Mouse (Mus musculus): ENCODE measurements at regions not wholly inside any gene's neighbourhood (a gene's known extent, or its start where the extent isn't known, plus 50 kb on each side); places are given as distances from the start of the nearest gene placed in this dataset.

- ATAC-seq = peak; percentile 28
Measured at GRCm38 (mm10) chr7:73637101-73637809, 95.6 kb upstream of the Chd2 start.

DNA sequence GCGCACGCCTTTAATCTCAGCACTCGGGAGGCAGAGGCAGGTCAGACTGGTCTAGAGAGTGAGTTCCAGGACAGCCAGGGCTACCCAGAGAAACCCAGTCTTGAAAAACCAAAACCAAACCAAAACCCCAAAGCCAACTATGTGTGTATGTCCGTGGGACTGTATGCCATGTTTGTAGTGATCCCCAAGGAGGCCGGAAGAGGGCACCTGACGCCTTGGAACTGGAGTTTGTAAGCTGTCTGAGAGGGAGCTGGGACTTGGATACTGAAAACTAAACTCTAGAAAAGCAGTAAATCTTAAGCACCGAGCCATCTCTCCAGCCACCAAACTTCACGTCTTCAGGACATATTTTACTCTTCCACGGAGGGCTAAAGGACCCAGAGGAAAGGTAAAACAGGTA lies 93.8 kb upstream of the Chd2 start:
- no peak for ATAC-seq

- ATAC-seq = no peak
Measured at GRCm38 (mm10) chr7:73630790-73631189, 89.2 kb upstream of the Chd2 start.

GRCm38 (mm10) chr7:73629182-73629581 lies 87.6 kb upstream of the Chd2 start:
- ATAC-seq = no peak

DNA sequence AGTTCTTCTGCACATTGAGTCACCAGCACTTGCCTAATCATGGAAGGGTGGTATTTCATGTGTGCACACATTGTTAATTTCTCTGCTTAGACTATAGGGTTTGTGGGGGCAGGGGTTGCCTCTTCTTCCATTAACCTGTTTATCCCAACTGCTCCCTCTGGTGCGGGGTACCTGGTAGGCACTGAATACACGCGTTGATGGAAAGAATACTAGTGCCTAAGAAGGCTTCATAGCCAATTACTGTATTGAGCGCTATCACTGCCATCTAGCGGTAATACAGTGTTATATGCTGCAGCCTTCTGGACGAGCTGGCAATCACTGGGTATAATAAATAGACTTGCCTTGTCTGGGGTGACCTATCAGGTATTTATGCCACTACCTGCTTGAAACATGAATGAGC lies 86.4 kb upstream of the Chd2 start:
- peak; percentile 99 for ATAC-seq

DNA sequence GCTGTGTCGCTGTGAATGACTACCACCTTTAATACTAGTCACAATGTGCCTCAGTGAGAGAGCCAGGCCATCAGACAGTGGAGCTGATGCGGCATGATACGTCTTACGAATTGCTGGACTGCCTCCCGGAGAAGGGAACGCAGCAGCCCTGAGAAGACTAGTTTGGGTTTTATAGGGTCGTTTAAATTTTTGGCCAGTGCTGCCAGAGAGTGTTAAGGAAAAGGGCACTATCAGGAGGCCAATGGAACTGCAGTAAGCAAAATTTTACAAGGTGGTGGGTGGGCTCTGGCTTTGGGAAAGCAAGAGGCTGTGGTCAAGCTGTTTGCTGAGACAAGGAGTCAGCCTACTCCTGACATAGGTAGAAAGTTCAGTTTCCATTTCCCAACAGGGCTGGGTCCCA lies 84.7 kb upstream of the Chd2 start:
- no peak for ATAC-seq

DNA sequence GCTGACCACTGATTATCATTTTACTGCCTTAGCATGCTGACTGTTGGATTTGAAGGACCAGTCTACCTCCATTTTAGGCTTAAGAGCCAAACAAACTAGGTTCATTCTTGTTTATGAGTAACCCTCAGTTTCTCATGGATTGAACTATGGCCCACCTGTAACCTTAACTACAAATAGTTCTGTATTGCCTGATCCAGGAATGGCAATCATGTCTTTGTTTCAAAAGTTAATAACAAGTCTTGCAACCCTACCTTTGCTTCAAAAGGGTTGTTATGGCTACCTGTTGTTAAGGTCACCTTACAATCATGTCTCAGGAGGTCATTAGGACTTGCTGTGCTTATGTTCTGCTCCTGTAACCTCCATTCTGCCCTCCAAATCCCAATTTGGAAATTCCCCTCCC lies 84.0 kb upstream of the Chd2 start:
- ATAC-seq = no peak

DNA sequence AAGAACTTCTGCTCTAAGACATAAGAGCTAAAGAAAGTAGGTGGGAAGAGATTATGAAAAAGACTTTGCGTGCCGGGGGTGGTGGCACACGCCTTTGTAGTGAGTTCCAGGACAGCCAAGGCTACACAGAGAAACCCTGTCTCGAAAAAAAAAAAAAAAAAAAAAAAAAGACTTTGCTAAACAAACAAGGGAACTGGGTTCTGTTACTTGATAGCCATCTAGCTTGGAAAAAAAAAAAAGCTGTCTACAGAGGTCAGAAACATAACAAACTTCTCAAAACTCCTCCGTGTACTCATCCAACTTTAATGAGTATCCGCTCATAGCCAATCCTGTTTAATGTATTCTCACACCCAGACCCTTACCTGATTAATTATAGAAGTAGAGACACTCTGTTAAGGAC lies 83.4 kb upstream of the Chd2 start:
- ATAC-seq = no peak

DNA sequence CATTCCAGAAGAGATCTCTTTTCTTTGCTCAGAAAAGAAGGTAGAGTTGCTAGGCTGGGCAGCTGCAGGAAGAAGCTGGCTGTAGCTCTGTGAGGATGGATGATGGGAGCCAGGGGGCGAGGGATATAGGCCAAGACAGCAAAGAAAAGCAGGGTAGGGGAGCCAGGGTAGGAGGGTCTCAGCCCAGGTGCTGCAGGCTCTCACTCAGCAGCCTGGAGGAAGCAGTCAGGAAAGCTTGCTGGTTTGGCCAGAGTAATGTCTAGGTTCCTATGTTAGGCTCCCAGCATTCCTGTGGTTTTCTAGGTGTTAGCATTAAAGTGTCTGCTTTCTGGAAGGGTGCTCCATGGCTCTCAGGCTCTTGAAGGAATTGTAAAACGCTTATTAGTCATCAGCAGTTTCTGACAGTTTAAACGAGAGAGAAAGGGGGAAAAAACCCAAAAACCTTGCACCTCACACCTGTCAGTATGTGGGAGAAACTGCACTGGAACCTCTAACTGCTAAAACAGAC lies 82.5 kb upstream of the Chd2 start:
- ATAC-seq = no peak

- no peak for ATAC-seq
Measured at GRCm38 (mm10) chr7:73622468-73622867, 80.8 kb upstream of the Chd2 start.

DNA sequence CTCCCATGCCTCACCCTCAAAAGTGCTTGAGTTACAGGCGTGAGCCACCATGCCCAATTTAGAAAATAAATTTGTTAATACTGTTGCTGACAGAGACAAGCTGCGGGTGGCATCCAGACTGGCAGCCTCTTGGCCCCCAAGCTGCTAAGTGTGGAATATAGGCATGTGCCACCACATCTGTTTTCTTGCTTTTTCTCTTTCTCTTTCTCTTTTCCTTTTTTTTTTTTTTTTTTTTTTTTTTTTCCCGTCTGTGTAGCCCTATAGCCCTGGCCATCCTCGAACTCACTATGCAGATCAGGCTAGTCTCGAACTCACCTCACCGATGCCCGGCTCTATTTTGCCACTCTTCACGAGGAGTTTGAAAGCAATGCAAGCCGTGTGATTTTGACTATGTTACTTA lies 78.7 kb upstream of the Chd2 start:
- no peak for ATAC-seq

DNA sequence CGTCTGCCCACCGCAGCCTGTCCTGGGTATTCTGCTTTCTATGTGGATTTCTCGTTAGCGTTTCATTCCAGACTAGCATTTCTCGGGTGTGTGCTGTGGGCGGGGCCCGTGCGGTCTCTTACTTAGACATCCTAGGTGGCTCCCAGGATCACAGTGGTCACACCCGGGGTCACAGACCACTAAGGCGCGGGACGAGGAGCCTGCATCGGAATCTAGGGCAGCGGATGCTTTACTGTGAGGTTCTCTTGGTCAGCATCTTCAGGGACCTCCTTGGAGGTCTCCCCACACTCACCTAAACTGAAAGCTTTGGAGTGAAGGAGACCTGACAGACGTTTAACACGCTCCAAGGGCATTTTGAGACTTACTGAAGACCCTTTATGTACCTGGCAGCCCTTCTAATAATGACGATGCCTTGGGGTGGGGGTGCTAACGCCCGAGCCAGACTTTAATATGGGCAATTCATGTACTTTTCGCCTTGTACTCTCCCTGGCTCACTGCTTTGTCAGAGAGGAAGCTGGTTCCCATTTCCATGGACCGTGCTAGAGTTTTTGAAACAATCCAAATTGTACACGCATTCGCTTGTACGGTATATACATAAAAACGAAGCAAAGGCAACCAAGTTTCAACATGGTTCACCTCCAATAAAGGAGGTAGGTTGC lies 77.3 kb upstream of the Chd2 start:
- ATAC-seq = peak; percentile 0

GRCm38 (mm10) chr7:73617910-73618757 lies 76.5 kb upstream of the Chd2 start:
- ATAC-seq = peak; percentile 83

DNA sequence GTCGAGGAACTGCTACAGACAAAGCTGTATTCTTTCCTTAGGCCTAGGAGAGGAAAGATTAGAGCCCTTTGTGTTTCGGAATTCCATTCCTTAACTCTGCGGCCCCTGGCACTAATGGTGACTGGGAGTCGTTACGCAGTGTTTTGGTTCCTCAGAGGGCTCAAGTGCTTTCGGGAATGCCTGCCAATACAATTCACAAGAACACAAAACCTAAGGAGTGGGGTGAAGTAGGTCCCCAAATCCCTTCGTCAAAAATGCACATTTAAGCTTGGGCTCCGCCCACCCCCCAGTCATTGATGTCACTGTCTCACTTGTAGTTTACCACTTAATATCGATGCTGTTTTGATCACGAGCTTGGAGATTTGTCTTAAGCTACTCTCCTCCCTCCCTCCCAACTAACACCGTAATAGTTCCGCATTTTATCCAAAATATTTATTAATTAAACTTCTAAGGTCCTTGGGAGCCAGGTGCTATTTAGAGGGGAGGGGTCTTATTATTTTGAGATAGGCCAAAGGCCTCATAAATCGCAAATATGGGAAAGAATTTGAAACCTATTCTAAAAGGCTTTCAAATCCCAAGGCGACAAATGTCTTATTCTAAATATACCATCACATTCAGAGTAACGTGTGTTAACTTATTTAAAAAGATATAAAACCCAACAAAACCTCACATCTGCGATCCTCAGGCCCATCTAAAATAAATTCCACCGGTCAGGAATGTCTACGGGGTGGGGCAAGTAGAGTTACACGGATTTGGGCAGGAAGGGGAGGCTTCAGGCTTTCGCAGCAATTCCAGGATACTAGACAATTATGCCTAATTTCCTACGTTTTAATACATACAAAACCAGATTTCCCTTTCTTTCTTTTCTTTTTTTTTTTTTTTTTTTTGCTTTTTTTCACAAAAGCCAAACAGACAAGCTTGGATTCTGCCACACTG lies 75.6 kb upstream of the Chd2 start:
- peak; percentile 27 for ATAC-seq

- ATAC-seq = no peak
Measured at GRCm38 (mm10) chr7:73616015-73616414, 74.4 kb upstream of the Chd2 start.

- no peak for ATAC-seq
Measured at GRCm38 (mm10) chr7:73614840-73615555, 73.4 kb upstream of the Chd2 start.

DNA sequence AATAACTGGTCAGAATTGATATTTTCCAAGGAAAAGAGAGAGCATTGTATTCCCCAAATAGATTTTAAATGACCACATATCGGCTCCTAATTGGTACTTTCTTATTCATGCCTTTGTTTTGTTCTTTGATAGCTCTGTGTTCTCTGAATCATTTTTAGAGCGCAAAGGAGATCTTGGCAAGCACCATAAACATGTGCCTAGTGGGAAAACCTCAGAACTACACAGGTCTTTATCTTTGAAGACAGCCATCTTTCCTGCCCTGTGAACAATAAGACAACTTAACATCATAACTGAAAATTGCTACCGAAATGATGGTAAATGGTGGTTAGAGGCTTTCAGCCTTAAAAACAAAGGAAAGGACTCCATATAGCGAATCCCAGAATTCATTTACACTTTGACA lies 72.7 kb upstream of the Chd2 start:
- ATAC-seq = no peak

DNA sequence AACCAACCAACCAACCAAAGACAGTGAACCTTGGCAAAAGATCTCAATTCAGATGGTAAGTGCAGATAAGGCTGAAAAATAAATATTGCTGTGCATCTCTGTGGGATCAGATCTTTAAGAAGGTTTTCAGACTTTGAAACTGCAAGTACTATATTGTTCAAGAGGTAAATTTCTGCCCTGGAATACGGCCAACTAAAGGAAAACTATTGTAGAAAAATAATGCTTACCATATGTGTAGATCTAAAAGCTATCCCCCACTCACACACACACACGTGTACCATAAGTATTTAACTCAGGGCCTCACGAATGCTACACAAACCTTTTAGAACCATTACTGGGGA lies 71.1 kb upstream of the Chd2 start:
- peak; percentile 30 for ATAC-seq

DNA sequence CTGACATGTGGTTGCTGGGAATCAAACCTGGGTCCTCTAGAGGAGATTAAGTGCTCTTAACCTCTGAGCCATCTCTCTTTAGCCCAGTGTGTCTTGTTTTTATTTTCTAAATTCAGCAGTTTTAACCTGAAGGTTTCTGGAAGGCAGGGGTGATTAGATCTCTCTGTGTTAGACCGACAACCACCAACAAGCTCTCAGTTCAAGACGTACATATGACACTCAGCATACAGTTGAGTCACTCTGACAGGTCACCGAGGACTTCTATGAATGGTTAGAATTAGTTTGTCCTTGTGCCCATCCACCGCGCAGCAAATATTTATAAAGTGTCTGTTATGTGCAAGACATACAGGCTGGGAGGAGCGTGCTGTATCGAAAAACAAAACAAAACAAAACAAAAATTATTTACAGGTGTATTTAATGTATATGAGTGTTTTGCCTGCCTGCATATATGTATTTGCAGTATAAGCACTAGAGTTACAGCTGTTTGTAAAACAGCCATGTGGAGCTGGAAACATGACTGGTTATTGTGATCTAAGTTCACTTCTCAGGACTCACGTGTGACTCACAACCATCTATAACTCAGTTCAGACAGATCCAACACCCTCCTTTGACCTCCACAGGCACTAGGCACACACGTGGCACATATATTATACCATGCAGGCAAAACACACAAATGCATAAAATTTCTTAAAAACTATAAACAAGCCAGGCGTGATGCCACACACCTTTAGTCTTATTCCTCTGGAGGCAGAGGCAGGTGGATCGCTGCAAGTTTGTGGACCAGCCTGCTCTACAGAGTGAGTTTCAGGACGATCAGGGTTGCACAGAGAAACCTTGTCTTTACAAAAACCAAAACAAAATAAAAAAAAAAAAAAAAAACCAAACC lies 70.5 kb upstream of the Chd2 start:
- peak; percentile 53 for ATAC-seq

DNA sequence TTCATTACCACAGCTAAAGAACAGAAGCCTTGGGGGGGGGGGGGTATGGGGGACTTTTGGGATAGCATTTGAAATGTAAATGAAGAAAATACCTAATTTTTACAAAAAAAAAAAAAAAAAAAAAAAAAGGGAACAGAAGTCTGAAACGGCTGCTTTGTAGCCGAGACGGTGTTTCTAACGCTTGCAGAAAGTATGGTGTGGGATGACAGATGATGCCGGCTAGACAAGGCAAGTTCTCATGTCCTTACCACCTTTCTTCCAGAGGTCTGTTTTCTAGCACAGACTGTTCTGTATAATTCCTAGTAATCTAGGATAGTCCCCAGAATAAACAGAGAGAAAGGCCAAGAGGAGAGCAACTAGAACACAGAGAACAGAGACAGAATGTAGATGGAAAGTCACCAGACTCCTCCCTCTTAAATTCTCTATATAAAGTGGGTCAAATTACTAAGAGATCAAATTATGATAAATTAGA lies 67.2 kb upstream of the Chd2 start:
- ATAC-seq = no peak
